Comparison of ENCODE assay signal across 9 mouse cellular contexts in the genomic region with DNA sequence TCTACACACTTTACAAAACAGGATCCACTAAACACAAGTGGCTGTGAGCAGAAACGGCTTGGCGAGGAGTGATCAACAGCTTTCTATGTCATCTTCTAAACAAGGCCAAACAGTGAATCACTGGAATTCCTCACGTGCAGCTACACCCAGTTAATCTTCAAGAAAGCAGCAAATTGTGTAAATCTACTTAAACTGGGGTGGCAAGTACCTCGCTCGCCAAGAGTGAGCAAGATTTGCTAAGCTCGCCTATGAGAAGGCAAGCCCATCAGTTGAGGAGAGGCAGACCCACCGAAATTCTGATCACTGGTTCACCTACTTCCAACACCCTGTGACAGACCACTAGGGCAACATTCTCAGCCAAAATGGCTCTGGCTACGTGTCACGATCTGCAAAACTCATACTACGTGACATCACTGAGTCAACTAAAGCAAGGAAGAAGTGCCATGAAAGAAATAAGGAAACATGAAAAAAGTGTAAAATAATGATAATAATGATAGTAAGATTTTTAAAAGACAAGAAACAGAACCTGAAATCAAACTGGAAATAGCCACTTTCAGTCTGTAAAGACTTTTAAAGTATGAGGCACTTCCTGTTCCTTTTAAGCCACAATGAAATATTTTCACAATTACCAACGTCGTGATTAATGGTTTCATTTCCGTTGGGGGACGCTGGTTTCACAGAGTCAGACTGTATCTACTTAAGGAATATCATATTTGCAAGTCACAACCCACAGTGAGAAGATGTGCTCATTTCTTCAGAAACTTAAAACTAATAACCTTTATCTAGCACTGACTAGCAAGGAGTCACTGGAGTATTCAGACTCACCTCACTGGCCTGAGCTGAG.
DNase-seq lines count a peak whose midpoint lies in the region; ATAC-seq and TF ChIP-seq lines count a peak whose summit lies in the region.
"Had no signal": no experiment of that assay in that cellular context is flagged by ENCODE, and none has a peak within 500 bp of the region (broad histone marks: within the 10 kb centered on the region; RNA-seq: fewer than 3 reads in every experiment).

No protein-coding gene starts in this region.

- H3K4me2 ChIP-seq in neural tube, embryonic 13.5 days: peak overlapping the region; percentile 85
- H3K4me2 ChIP-seq in neural tube, embryonic 15.5 days: no peak overlapping the region
- peak overlapping the region; percentile 95 for H3K4me2 ChIP-seq in liver, embryonic 13.5 days
- H3K4me2 ChIP-seq in stomach, embryonic 16.5 days (ENCODE audit: low read depth, low read length): peak overlapping the region; percentile 26; the same call in 1 of the 2 replicates
- no peak overlapping the region for H3K4me2 ChIP-seq in hindbrain, postnatal 0 days (ENCODE audit: low read depth, low read length)

- H3K9me3 ChIP-seq in erythroblast, embryonic 14.5 days (ENCODE audit: control insufficient read depth, low read length): no peaks in the 10 kb centered on the region
- H3K9me3 ChIP-seq in neural tube, embryonic 13.5 days: no peaks in the 10 kb centered on the region
- H3K9me3 ChIP-seq in neural tube, embryonic 15.5 days (replicated peaks): no peaks in the 10 kb centered on the region
- no peaks in the 10 kb centered on the region for H3K9me3 ChIP-seq in liver, embryonic 13.5 days (replicated peaks)
- H3K9me3 ChIP-seq in stomach, embryonic 16.5 days (replicated peaks; ENCODE audit: control insufficient read depth, low read length): no peaks in the 10 kb centered on the region
- H3K9me3 ChIP-seq in hindbrain, postnatal 0 days (ENCODE audit: low read length): no peaks in the 10 kb centered on the region

- ATAC-seq in erythroblast, adult 5-6 weeks (replicated peaks; ENCODE audit: low FRiP score, poor library complexity, severe bottlenecking): no peak
- ATAC-seq in neural tube, embryonic 13.5 days (ENCODE audit: low read depth): no peak
- ATAC-seq in neural tube, embryonic 15.5 days (ENCODE audit: low FRiP score): no peak
- ATAC-seq in liver, embryonic 13.5 days (ENCODE audit: low read depth): no peak
- no peak for ATAC-seq in stomach, embryonic 16.5 days (ENCODE audit: insufficient read depth, low FRiP score)
- ATAC-seq in hindbrain, postnatal 0 days: no peak

- peaks cover 20% of the 10 kb centered on the region for H3K27me3 ChIP-seq in erythroblast, embryonic 14.5 days (ENCODE audit: control insufficient read depth)
- H3K27me3 ChIP-seq in neural tube, embryonic 13.5 days: no peaks in the 10 kb centered on the region
- no peaks in the 10 kb centered on the region for H3K27me3 ChIP-seq in neural tube, embryonic 15.5 days (replicated peaks)
- H3K27me3 ChIP-seq in liver, embryonic 13.5 days: no peaks in the 10 kb centered on the region
- H3K27me3 ChIP-seq in stomach, embryonic 16.5 days (ENCODE audit: control insufficient read depth, insufficient read depth, low read length): no peaks in the 10 kb centered on the region
- H3K27me3 ChIP-seq in hindbrain, postnatal 0 days (ENCODE audit: insufficient read depth, low read length): no peaks in the 10 kb centered on the region

- H3K4me3 ChIP-seq in erythroblast, embryonic 14.5 days (replicated peaks): peak overlapping the region; percentile 22
- H3K4me3 ChIP-seq in neural tube, embryonic 13.5 days: no peak overlapping the region
- H3K4me3 ChIP-seq in neural tube, embryonic 15.5 days (replicated peaks): no peak overlapping the region
- 0 out of 2 replicates have a peak overlapping the region, but pooled peaks have one; percentile 3 for H3K4me3 ChIP-seq in liver, embryonic 13.5 days (replicated peaks)
- H3K4me3 ChIP-seq in stomach, embryonic 16.5 days (replicated peaks; ENCODE audit: low read length): no peak overlapping the region
- no peak overlapping the region for H3K4me3 ChIP-seq in hindbrain, postnatal 0 days (ENCODE audit: low read length)

- DNase-seq in liver, embryonic 13.5 days: no peak
- no peak for DNase-seq in hindbrain, postnatal 0 days (ENCODE audit: low spot score)
- no peak for DNase-seq in urinary bladder, postnatal 36 days (ENCODE audit: low spot score in 2 of 2)
- DNase-seq: cerebellum, adult 11 months had no signal

- TF ChIP-seq CTCF in hindbrain, postnatal 0 days (IDR thresholded peaks at IDR 0.05; ENCODE audit: low read depth): no peak

- H3K4me1 ChIP-seq in erythroblast, embryonic 14.5 days (ENCODE audit: control insufficient read depth): peaks cover 60% of the 10 kb centered on the region
- peaks cover 53% of the 10 kb centered on the region for H3K4me1 ChIP-seq in neural tube, embryonic 13.5 days (replicated peaks)
- H3K4me1 ChIP-seq in neural tube, embryonic 15.5 days: peaks cover 43% of the 10 kb centered on the region
- H3K4me1 ChIP-seq in liver, embryonic 13.5 days (replicated peaks): peaks cover 87% of the 10 kb centered on the region
- H3K4me1 ChIP-seq in stomach, embryonic 16.5 days (ENCODE audit: control insufficient read depth, insufficient read depth, low read length): peaks cover 50% of the 10 kb centered on the region
- H3K4me1 ChIP-seq in hindbrain, postnatal 0 days (ENCODE audit: insufficient read depth, low read length): no peaks in the 10 kb centered on the region

- no peak overlapping the region for H3K27ac ChIP-seq in neural tube, embryonic 13.5 days (replicated peaks)
- H3K27ac ChIP-seq in neural tube, embryonic 15.5 days (replicated peaks): no peak overlapping the region
- H3K27ac ChIP-seq in liver, embryonic 13.5 days: no peak overlapping the region
- peak overlapping the region; percentile 48 for H3K27ac ChIP-seq in stomach, embryonic 16.5 days (ENCODE audit: low read length)
- no peak overlapping the region for H3K27ac ChIP-seq in hindbrain, postnatal 0 days

- peaks cover 17% of the 10 kb centered on the region for H3K36me3 ChIP-seq in erythroblast, embryonic 14.5 days (ENCODE audit: control insufficient read depth)
- no peaks in the 10 kb centered on the region for H3K36me3 ChIP-seq in neural tube, embryonic 13.5 days
- no peaks in the 10 kb centered on the region for H3K36me3 ChIP-seq in neural tube, embryonic 15.5 days
- peaks cover 8% of the 10 kb centered on the region; the same call in 1 of the 2 replicates for H3K36me3 ChIP-seq in liver, embryonic 13.5 days
- H3K36me3 ChIP-seq in stomach, embryonic 16.5 days (ENCODE audit: control insufficient read depth, insufficient read depth, low read length): no peaks in the 10 kb centered on the region
- H3K36me3 ChIP-seq in hindbrain, postnatal 0 days (ENCODE audit: insufficient read depth, low read length): no peaks in the 10 kb centered on the region

- no peak overlapping the region for H3K9ac ChIP-seq in neural tube, embryonic 13.5 days
- H3K9ac ChIP-seq in neural tube, embryonic 15.5 days (replicated peaks): no peak overlapping the region
- no peak overlapping the region for H3K9ac ChIP-seq in liver, embryonic 13.5 days
- H3K9ac ChIP-seq in stomach, embryonic 16.5 days (ENCODE audit: low read length): no peak overlapping the region
- H3K9ac ChIP-seq in hindbrain, postnatal 0 days (replicated peaks; ENCODE audit: low read length): no peak overlapping the region

- WGBS in neural tube, embryonic 13.5 days: 82% methylated on average over 14 of the region's 14 CpGs
- 79% methylated on average over 14 of the region's 14 CpGs for WGBS in neural tube, embryonic 15.5 days
- WGBS in liver, embryonic 13.5 days (ENCODE audit: insufficient replicate concordance): 60% methylated on average over 14 of the region's 14 CpGs
- WGBS in stomach, embryonic 16.5 days: 42% methylated on average over 14 of the region's 14 CpGs
- WGBS in hindbrain, postnatal 0 days: 83% methylated on average over 14 of the region's 14 CpGs

Comparison
In these comparisons a context has a peak if more than half of its experiments do, and no peak if none do; other contexts are left out.
1. H3K4me2 ChIP-seq: peak in neural tube, embryonic 13.5 days (single experiment), liver, embryonic 13.5 days (single experiment) and stomach, embryonic 16.5 days (single experiment); none in neural tube, embryonic 15.5 days (single experiment) and hindbrain, postnatal 0 days (single experiment).
2. H3K4me3 ChIP-seq: peak in erythroblast, embryonic 14.5 days (single experiment) and liver, embryonic 13.5 days (single experiment); none in neural tube, embryonic 13.5 days (single experiment), neural tube, embryonic 15.5 days (single experiment), stomach, embryonic 16.5 days (single experiment) and hindbrain, postnatal 0 days (single experiment).